Mouse (Mus musculus) erythroblast, embryonic 14.5 days (primary cell): ENCODE results near the gene Tcte2.

Experiments
- GATA1 ChIP-seq: IDR thresholded peaks from 2 replicates; pipeline ENCODE4 v1.6.1; 2012; ENCODE audit warnings: low read length, inconsistent platforms, mixed read lengths
- TAL1 ChIP-seq: IDR thresholded peaks from 3 replicates; pipeline ENCODE4 v1.6.1; 2012; ENCODE audit warnings: low read length, inconsistent platforms, mixed read lengths

DNA sequence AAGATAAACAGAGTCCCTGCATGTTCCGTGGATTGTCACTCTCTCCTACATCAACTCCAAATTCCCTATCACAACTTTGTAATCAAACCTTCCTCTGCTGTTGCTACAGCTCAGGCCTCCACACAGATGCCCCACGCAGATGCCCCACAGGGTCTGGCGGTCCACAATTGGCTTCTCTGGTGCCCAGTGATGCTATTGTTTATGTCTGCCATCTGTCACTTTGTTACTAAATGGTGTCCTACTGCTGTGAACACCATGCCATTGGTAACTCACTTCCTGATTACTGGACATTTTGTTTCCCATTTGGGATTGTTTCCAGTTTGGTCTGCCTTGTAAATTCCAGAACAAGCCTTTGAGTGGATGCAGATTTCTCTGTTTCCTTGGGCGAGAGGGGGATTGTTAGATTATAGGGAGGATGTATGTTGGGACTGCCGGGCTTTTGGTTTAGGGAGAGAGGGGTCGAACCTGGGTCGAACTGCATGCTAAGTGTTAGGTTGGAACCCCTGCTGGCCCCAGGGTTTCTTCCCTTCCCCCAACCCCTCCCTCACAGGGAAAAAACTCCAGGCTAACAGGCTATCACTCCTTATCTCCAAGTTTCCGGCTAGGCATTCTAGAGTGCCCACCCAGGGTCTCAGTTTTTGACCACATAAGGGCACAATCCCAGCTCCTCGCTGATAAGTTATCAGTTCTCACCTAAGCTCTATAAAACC lies 57.9 kb downstream of the Tcte2 start:
- no peak for TF ChIP-seq GATA1
- no peak for TF ChIP-seq TAL1
